Mouse (Mus musculus) testis, adult 2 months (tissue): ENCODE measurements around the gene Zfp706. TPM values are rescaled to one million over a fixed set of nuclear protein-coding genes. Genes with fewer than 3 reads are reported as not detected.

Experiments used
- H3K27ac ChIP-seq: fragments of 200-500 bp; 2 replicates; pipeline ENCODE4 v1.5.1; 2012; ENCODE audit warnings: low read depth, low read length; ENCODE audit not compliant: control insufficient read depth, insufficient read depth
- H3K27me3 ChIP-seq: fragments of 200-500 bp; 2 replicates; pipeline ENCODE4 v1.6.1; 2012; ENCODE audit warnings: mild to moderate bottlenecking, low read length, moderate library complexity; ENCODE audit not compliant: control insufficient read depth, insufficient read depth
- H3K36me3 ChIP-seq: fragments of 200-500 bp; 2 replicates; pipeline ENCODE4 v1.6.1; 2012; ENCODE audit warnings: mild to moderate bottlenecking, low read length; ENCODE audit not compliant: control insufficient read depth, insufficient read depth
- H3K4me1 ChIP-seq: fragments of 200-500 bp; 2 replicates; pipeline ENCODE4 v1.6.1; 2012; ENCODE audit warnings: low read length; ENCODE audit not compliant: control insufficient read depth, insufficient read depth
- H3K4me3 ChIP-seq: fragments of 200-500 bp; 2 replicates; pipeline ENCODE4 v1.5.1; 2012; ENCODE audit warnings: low read depth, mild to moderate bottlenecking, low read length, moderate library complexity, mixed read lengths; ENCODE audit not compliant: control insufficient read depth
- CTCF ChIP-seq: fragments of 200-500 bp; IDR thresholded peaks from 2 replicates; pipeline ENCODE4 v1.5.1; 2012; ENCODE audit warnings: low read depth, mild to moderate bottlenecking, inconsistent platforms, low read length, moderate library complexity; ENCODE audit not compliant: control insufficient read depth, insufficient read depth, insufficient replicate concordance
- POLR2A ChIP-seq: fragments of 200-500 bp; IDR thresholded peaks from 2 replicates; pipeline ENCODE4 v1.6.1; 2012; ENCODE audit warnings: low read depth, mild to moderate bottlenecking, inconsistent platforms, low read length, moderate library complexity; ENCODE audit not compliant: control insufficient read depth
- polyA plus RNA-seq: library from polyadenylated mRNA; depleted of rRNA; stranded (reverse); fragments of >200 nt; gene quantifications from 2 replicates; pipeline ENCODE4 v1.2.3, GENCODE M21; 2012

The Zfp706 gene
- polyA plus RNA-seq, 1 experiment: 74.4 TPM

DNA sequence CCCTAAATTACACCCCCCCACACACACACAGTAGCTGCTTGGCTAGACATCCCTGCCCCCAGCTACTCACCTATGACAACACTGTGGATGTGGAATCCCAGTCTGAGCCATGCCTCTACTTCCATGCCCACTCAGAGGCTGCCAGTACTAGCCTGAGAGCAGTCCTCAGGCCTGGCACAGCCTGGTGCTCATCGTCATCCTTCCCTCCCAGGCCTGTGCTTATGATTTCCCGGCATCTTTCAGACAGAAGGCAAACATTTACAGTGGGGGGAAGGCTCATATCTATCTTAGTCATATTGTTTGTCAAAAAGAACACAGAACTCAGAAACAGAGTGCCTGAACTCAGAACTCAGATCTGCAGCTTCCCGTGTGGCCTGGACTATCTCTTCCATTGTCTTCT is 23.4 kb upstream of the Zfp706 start:
- Histone ChIP-seq H3K4me3 (no peak overlapping the region), H3K36me3 (no peaks in the 10 kb centered on the region), H3K27me3 (no peaks in the 10 kb centered on the region), H3K27ac (no peak overlapping the region), H3K4me1 (no peaks in the 10 kb centered on the region; the same call in 1 of the 2 replicates)
- no peak for TF ChIP-seq POLR2A
- no peak for TF ChIP-seq CTCF

DNA sequence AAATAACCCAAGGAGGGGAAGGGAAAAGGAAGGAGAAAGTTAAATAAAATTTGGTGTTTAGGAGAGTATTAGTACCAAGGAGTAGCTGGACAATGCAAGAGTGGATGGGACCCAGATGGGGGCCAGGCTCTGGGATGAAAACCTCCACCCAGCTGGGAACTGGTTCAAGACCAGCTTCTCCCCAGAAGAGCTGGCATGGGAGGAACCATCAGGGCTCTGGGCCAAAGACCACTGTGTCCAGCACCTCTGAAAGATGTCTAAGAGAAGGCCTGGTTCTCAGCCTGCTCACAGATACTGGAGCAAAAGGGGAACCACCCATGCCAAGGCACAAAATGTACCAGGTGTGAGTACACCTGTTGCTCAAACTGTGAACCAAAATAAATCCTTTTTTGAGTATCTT is 20.4 kb upstream of the Zfp706 start:
- Histone ChIP-seq H3K4me1 (no peaks in the 10 kb centered on the region; the same call in 1 of the 2 replicates), H3K27me3 (no peaks in the 10 kb centered on the region), H3K27ac (no peak overlapping the region), H3K4me3 (no peak overlapping the region), H3K36me3 (no peaks in the 10 kb centered on the region)
- no peak for TF ChIP-seq CTCF
- no peak for TF ChIP-seq POLR2A

DNA sequence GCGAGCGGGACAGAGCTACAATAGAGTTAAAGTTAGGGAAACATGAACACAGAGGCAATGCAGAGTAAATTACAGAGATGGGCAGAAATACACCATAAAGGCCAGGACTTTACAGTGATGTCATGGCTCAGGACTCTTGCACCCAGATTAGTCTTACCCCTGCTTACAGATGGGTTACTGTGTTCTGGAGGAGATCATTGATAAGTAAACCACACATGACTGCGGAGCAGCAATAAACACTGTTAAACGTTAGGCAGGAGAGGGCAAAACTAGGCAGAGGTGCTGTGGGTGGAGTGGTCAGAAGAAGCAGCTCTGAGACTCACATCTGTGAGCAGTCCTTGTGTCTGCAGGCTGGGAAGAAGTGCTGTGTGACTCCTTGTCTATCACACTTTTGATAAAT is 18.9 kb upstream of the Zfp706 start:
- TF ChIP-seq CTCF (no peak), POLR2A (no peak)
- no peak overlapping the region for H3K4me3 ChIP-seq
- no peaks in the 10 kb centered on the region for H3K4me1 ChIP-seq
- no peaks in the 10 kb centered on the region for H3K27me3 ChIP-seq
- no peak overlapping the region for H3K27ac ChIP-seq
- H3K36me3 ChIP-seq: no peaks in the 10 kb centered on the region

DNA sequence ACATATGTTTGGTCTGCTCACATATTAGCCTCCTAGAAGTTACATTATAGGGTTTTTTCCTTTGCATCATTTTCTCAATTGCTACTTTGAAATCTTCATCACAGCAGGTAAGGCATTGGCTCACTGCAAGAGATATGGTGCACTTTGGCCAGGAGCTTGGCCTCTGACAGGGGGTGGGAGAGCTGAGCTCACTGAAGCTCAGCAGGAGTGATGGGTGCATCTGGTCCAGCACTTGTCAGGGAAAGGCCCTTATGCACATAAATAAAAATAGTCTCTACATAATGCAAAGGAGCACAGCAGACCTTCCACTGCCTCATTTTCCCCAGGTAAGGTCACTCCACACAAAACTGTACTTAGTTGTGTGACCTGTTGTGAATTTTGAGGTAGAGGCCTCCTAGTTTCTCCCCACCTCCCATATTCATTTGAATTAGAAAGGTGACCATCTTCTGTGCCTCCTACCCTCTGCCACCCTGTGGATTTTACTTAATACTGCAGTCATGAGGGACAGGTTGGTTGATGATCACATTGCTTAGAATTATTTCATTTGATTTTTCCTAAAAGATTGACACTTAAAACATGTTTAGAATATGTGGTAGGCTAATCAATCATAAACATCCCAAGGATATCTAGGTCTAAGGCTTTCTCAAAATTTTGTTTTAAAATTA is 13.1 kb upstream of the Zfp706 start:
- H3K4me1 ChIP-seq: no peaks in the 10 kb centered on the region

DNA sequence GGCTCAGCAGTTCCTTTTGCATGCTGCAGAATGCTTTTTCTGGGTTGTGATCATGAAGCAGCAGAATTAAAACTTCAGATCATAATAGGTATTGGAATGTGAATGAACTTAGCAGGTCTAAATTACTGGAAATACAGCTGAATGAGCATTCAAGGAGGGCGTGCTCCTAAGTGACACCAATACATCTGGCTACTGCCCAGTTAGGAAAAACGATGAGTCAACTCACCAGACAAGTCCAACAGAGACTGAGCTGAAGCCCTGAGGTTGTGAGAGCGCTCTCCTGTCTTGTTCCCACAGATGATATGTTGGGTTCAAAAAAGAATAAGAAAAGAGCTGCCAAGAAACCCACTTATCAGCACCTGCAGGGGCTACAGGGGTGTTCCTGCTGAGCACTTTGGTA is 11.9 kb upstream of the Zfp706 start:
- Histone ChIP-seq H3K36me3 (no peaks in the 10 kb centered on the region), H3K4me1 (no peaks in the 10 kb centered on the region), H3K27me3 (no peaks in the 10 kb centered on the region), H3K4me3 (no peak overlapping the region), H3K27ac (no peak overlapping the region)
- TF ChIP-seq CTCF (no peak), POLR2A (no peak)

More for the DNA sequence above, 13.1 kb upstream of the Zfp706 start:
- Histone ChIP-seq H3K36me3 (no peaks in the 10 kb centered on the region), H3K4me3 (no peak overlapping the region), H3K27ac (no peak overlapping the region), H3K27me3 (no peaks in the 10 kb centered on the region)
- no peak for TF ChIP-seq CTCF
- no peak for TF ChIP-seq POLR2A

DNA sequence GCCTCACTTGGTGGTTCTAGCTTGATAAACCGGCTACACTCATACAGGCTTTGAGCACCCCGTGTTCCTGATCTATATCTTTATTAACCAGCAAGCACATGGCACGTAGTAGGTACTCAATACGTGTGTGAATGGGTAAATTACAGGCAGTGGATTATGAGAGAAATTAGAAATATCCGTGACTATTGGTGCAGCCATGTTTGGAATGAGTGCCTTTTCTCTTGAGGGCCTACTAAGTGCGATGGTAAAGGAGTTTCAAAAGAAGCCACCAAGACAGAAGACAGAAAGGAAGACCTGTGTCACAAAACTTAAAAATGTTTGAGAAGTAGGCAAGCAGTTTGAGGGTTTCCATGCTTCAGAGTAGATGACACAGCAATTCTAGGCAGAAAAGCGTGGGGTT is 4.3 kb upstream of the Zfp706 start:
- Histone ChIP-seq H3K4me3 (no peak overlapping the region), H3K36me3 (no peaks in the 10 kb centered on the region), H3K27me3 (no peaks in the 10 kb centered on the region), H3K27ac (no peak overlapping the region), H3K4me1 (peaks cover 2% of the 10 kb centered on the region; the same call in 1 of the 2 replicates)
- TF ChIP-seq POLR2A (no peak), CTCF (no peak)

DNA sequence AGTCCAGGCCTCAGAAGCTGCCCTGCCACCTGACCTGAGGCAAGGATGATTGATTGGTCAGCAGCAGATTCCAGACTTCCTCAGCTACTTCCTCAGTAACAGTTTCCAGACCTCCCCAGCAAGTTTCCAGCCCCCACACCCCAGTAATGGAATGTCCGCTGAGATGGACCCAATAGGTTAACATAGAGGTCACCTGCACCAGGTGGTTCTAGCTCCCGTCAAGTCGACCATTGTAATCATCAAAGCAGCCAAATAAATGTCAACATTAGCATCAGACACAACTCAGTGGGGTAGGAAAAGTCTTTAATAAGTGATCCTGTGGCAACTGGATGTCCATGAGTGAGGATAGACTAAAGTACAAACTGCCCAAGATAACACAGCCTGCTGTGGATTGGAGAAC is 3.7 kb upstream of the Zfp706 start:
- no peak for TF ChIP-seq CTCF
- TF ChIP-seq POLR2A: no peak
- no peaks in the 10 kb centered on the region for H3K27me3 ChIP-seq
- H3K4me1 ChIP-seq: peaks cover 2% of the 10 kb centered on the region; the same call in 1 of the 2 replicates
- no peaks in the 10 kb centered on the region for H3K36me3 ChIP-seq
- no peak overlapping the region for H3K27ac ChIP-seq
- H3K4me3 ChIP-seq: no peak overlapping the region
